Mouse (Mus musculus): ENCODE data around the gene Atxn1.

- no peak for TF ChIP-seq GATA1 (IDR thresholded peaks at IDR 0.05; ENCODE audit: borderline replicate concordance, low read length)
- TF ChIP-seq FLI1 (IDR thresholded peaks at IDR 0.05; ENCODE audit: low read length), result no peak
These were observed 191.2 kb downstream of the Atxn1 start for GRCm38 (mm10) chr13:45773381-45774168.
